Mouse (Mus musculus) erythroblast, embryonic 14.5 days (primary cell): ENCODE data around the gene St5.

Source experiments
- GATA1 ChIP-seq: IDR thresholded peaks from 2 replicates; pipeline ENCODE4 v1.6.1; 2012; ENCODE audit warnings: low read length, inconsistent platforms, mixed read lengths
- TAL1 ChIP-seq: IDR thresholded peaks from 3 replicates; pipeline ENCODE4 v1.6.1; 2012; ENCODE audit warnings: low read length, inconsistent platforms, mixed read lengths

GRCm38 (mm10) chr7:109522084-109522483, 181.3 kb downstream of the St5 start:
- TF ChIP-seq GATA1 = no peak
- TF ChIP-seq TAL1 = no peak
